8 mouse cellular contexts compared by ENCODE assay signal in genomic region chr9:122922936-122923381, GRCm38 (mm10). TPM values are rescaled to one million over a fixed set of nuclear protein-coding genes. Genes with fewer than 3 reads are reported as not detected.
DNase-seq lines count a peak whose midpoint lies in the region; ATAC-seq and TF ChIP-seq lines count a peak whose summit lies in the region.

Gene Zfp105 (plus strand): TSS chr9:122923072.

- peak within 1 kb of the TSS; percentile 88 for H3K27ac ChIP-seq in hindbrain, embryonic 12.5 days
- peak within 1 kb of the TSS; percentile 77 for H3K27ac ChIP-seq in lung, embryonic 14.5 days (ENCODE audit: low read depth)

- H3K9ac ChIP-seq in hindbrain, embryonic 12.5 days = peak within 1 kb of the TSS; percentile 92
- H3K9ac ChIP-seq in lung, embryonic 14.5 days = peak within 1 kb of the TSS; percentile 94

- peaks cover 7% of the 10 kb centered on the region; the same call in 1 of the 2 replicates for H3K27me3 ChIP-seq in hindbrain, embryonic 12.5 days
- H3K27me3 ChIP-seq in lung, embryonic 14.5 days (ENCODE audit: insufficient read depth, low read length) = no peaks in the 10 kb centered on the region

- peaks cover 33% of the 10 kb centered on the region for H3K36me3 ChIP-seq in hindbrain, embryonic 12.5 days
- peaks cover 34% of the 10 kb centered on the region for H3K36me3 ChIP-seq in lung, embryonic 14.5 days (ENCODE audit: insufficient read depth)

- H3K4me2 ChIP-seq in hindbrain, embryonic 12.5 days (replicated peaks) = peak within 1 kb of the TSS; percentile 63
- H3K4me2 ChIP-seq in lung, embryonic 14.5 days = peak within 1 kb of the TSS; percentile 74

- peaks cover 5% of the 10 kb centered on the region for H3K4me1 ChIP-seq in hindbrain, embryonic 12.5 days
- peaks cover 4% of the 10 kb centered on the region; the same call in 1 of the 2 replicates for H3K4me1 ChIP-seq in lung, embryonic 14.5 days (ENCODE audit: insufficient read depth)

- under 1% methylated on average over 43 of the region's 43 CpGs for WGBS in hindbrain, embryonic 12.5 days
- WGBS in lung, embryonic 14.5 days = under 1% methylated on average over 43 of the region's 43 CpGs

- no peaks in the 10 kb centered on the region for H3K9me3 ChIP-seq in hindbrain, embryonic 12.5 days (replicated peaks)
- no peaks in the 10 kb centered on the region for H3K9me3 ChIP-seq in lung, embryonic 14.5 days (ENCODE audit: low read depth, low read length)

- H3K4me3 ChIP-seq in hindbrain, embryonic 12.5 days = peak within 1 kb of the TSS; percentile 87
- H3K4me3 ChIP-seq in lung, embryonic 14.5 days (ENCODE audit: low read depth, low read length) = peak within 1 kb of the TSS; percentile 76

- peak; percentile 70 to 89 for DNase-seq in adrenal gland, adult (ENCODE audit: inconsistent age in 2 of 2, low spot score in 1 of 2)
- DNase-seq in cerebellum, postnatal 25 days = peak; percentile 83 to 85
- peak; percentile 42 to 53 for DNase-seq in frontal cortex, postnatal 25 days (ENCODE audit: low spot score in 2 of 2)
- DNase-seq in layer of hippocampus, adult 9-11 months = peak; percentile 66
- DNase-seq in lung, embryonic 14.5 days = peak; percentile 92
- peak; percentile 62 for DNase-seq in ovary, postnatal 10 days (ENCODE audit: low spot score)
- DNase-seq in urinary bladder, adult 2 months (ENCODE audit: low spot score) = peak; percentile 47

- TF ChIP-seq CTCF in lung, embryonic 14.5 days (IDR thresholded peaks at IDR 0.05; ENCODE audit: low read depth) = no peak

- ATAC-seq in hindbrain, embryonic 12.5 days (ENCODE audit: low FRiP score) = peak; percentile 98
- ATAC-seq in lung, embryonic 14.5 days (ENCODE audit: insufficient read depth) = peak; percentile 99

RNA-seq across cellular contexts. Expression of gene Zfp105, which starts in this region (rescaled TPM):
- polyA plus RNA-seq in hindbrain, embryonic 12.5 days (2016; fragmentation: Nextera tagmentation; extraction: Ambion mirVana) = 31.1 and 32.0 TPM in 2 replicates
- polyA plus RNA-seq in lung, embryonic 14.5 days (2014; fragmentation: Nextera tagmentation; extraction: Ambion mirVana) = 22.7 and 24.8 TPM in 2 replicates
- polyA plus RNA-seq in urinary bladder, adult 2 months (2012; rRNA removed) = 6.3 and 7.1 TPM in 2 replicates

Comparison
In these comparisons a context has a peak if more than half of its experiments do, and no peak if none do; other contexts are left out.
1. Peak in every context shown above with its lines: DNase-seq, ATAC-seq, H3K4me3 ChIP-seq and H3K27ac ChIP-seq.